Mouse (Mus musculus) ovary, postnatal 10 days (tissue): ENCODE results near the gene Fam196a.

ENCODE experiments used
- DNase-seq: peaks from one replicate; pipeline ENCODE4 v3.0.0; 2022; ENCODE audit warnings: low spot score

Fam196a gene

GRCm38 (mm10) chr7:134937927-134938609 lies at the start of gene Fam196a:
Fam196a (minus strand) TSS chr7:134938430.
- DNase-seq, result peak; percentile 15

GRCm38 (mm10) chr7:134961608-134962007 lies 23.4 kb upstream of the Fam196a start:
- no peak for DNase-seq

GRCm38 (mm10) chr7:134960871-134961270 lies 22.6 kb upstream of the Fam196a start:
- no peak for DNase-seq

GRCm38 (mm10) chr7:134959086-134959485 lies 20.9 kb upstream of the Fam196a start:
- DNase-seq, result no peak

GRCm38 (mm10) chr7:134945925-134946716 lies 7.9 kb upstream of the Fam196a start:
- no peak for DNase-seq

- no peak for DNase-seq
Observed at GRCm38 (mm10) chr7:134943701-134944100, 5.5 kb upstream of the Fam196a start.

- no peak for DNase-seq
Observed at GRCm38 (mm10) chr7:134943063-134943462, 4.8 kb upstream of the Fam196a start.

- no peak for DNase-seq
Observed at GRCm38 (mm10) chr7:134941891-134942290, 3.7 kb upstream of the Fam196a start.

GRCm38 (mm10) chr7:134937471-134937926 lies 731 bp downstream of the Fam196a start:
- no peak for DNase-seq

- no peak for DNase-seq
Observed at GRCm38 (mm10) chr7:134931886-134932285, 6.3 kb downstream of the Fam196a start.

GRCm38 (mm10) chr7:134901992-134902391 lies 36.2 kb downstream of the Fam196a start:
- no peak for DNase-seq

- no peak for DNase-seq
Observed at GRCm38 (mm10) chr7:134899462-134899861, 38.8 kb downstream of the Fam196a start.

- DNase-seq, result no peak
Observed at GRCm38 (mm10) chr7:134894604-134895003, 43.6 kb downstream of the Fam196a start.

- no peak for DNase-seq
Observed at GRCm38 (mm10) chr7:134892972-134893371, 45.3 kb downstream of the Fam196a start.

- DNase-seq, result no peak
Observed at GRCm38 (mm10) chr7:134892449-134892871, 45.8 kb downstream of the Fam196a start.

GRCm38 (mm10) chr7:134883516-134883915 lies 54.7 kb downstream of the Fam196a start:
- no peak for DNase-seq

GRCm38 (mm10) chr7:134880431-134880830 lies 57.8 kb downstream of the Fam196a start:
- no peak for DNase-seq

- no peak for DNase-seq
Observed at GRCm38 (mm10) chr7:134878985-134879384, 59.2 kb downstream of the Fam196a start.

- DNase-seq, result no peak
Observed at GRCm38 (mm10) chr7:134872981-134873380, 65.2 kb downstream of the Fam196a start.

GRCm38 (mm10) chr7:134872511-134872910 lies 65.7 kb downstream of the Fam196a start:
- no peak for DNase-seq

- peak; percentile 7 for DNase-seq
Observed at GRCm38 (mm10) chr7:134864175-134864574, 74.1 kb downstream of the Fam196a start.

- DNase-seq, result no peak
Observed at GRCm38 (mm10) chr7:134862000-134862399, 76.2 kb downstream of the Fam196a start.

GRCm38 (mm10) chr7:134842751-134843150 lies 95.5 kb downstream of the Fam196a start:
- no peak for DNase-seq
